In genomic region chr2:31239203-31239696, GRCm38 (mm10) we compare ENCODE assay signal across 7 mouse cellular contexts. TPM values are rescaled to one million over a fixed set of nuclear protein-coding genes. Genes with fewer than 3 reads are reported as not detected.
DNase-seq lines count a peak whose midpoint lies in the region; ATAC-seq and TF ChIP-seq lines count a peak whose summit lies in the region.

No protein-coding gene starts in this region.

- peak; percentile 62; the same call in 1 of the 2 replicates for ATAC-seq in liver, embryonic 14.5 days (ENCODE audit: insufficient read depth)
- 0 out of 2 replicates have a peak, but pooled peaks have one; percentile 25 for ATAC-seq in neural tube, embryonic 15.5 days (ENCODE audit: low FRiP score)

- H3K4me2 ChIP-seq in liver, embryonic 14.5 days (ENCODE audit: low read depth) = peak overlapping the region; percentile 52
- H3K4me2 ChIP-seq in neural tube, embryonic 15.5 days = peak overlapping the region; percentile 44

- H3K9me3 ChIP-seq in hindbrain, embryonic 10.5 days = no peaks in the 10 kb centered on the region
- no peaks in the 10 kb centered on the region for H3K9me3 ChIP-seq in liver, embryonic 14.5 days (ENCODE audit: control insufficient read depth, low read length)
- H3K9me3 ChIP-seq in neural tube, embryonic 15.5 days (replicated peaks) = no peaks in the 10 kb centered on the region

- no peak overlapping the region for H3K9ac ChIP-seq in liver, embryonic 14.5 days (replicated peaks)
- no peak overlapping the region for H3K9ac ChIP-seq in neural tube, embryonic 15.5 days (replicated peaks)

- peak overlapping the region; percentile 62; the same call in 1 of the 2 replicates for H3K27ac ChIP-seq in hindbrain, embryonic 10.5 days
- no peak overlapping the region for H3K27ac ChIP-seq in liver, embryonic 14.5 days
- H3K27ac ChIP-seq in neural tube, embryonic 15.5 days (replicated peaks) = no peak overlapping the region

- H3K4me1 ChIP-seq in hindbrain, embryonic 10.5 days (replicated peaks) = peaks cover 25% of the 10 kb centered on the region
- H3K4me1 ChIP-seq in liver, embryonic 14.5 days (replicated peaks; ENCODE audit: control insufficient read depth in 2 of 2, insufficient read depth in 2 of 2, low read length in 1 of 2) = no peaks in the 10 kb centered on the region
- peaks cover 9% of the 10 kb centered on the region for H3K4me1 ChIP-seq in neural tube, embryonic 15.5 days

- TF ChIP-seq EP300 in liver, embryonic 14.5 days (IDR thresholded peaks at IDR 0.05; ENCODE audit: low read depth) = no peak

- peak overlapping the region; percentile 38 for H3K4me3 ChIP-seq in hindbrain, embryonic 10.5 days
- H3K4me3 ChIP-seq in liver, embryonic 14.5 days (ENCODE audit: insufficient read depth in 1 of 2, low read depth in 2 of 2, low read length in 2 of 2) = peak overlapping the region; percentile 27
- 0 out of 2 replicates have a peak overlapping the region, but pooled peaks have one; percentile 6 for H3K4me3 ChIP-seq in neural tube, embryonic 15.5 days (replicated peaks)

- 32% methylated on average over 23 of the region's 23 CpGs for WGBS in hindbrain, embryonic 10.5 days
- WGBS in liver, embryonic 14.5 days (ENCODE audit: insufficient replicate concordance) = 23% methylated on average over 23 of the region's 23 CpGs
- 27% methylated on average over 23 of the region's 23 CpGs for WGBS in neural tube, embryonic 15.5 days

- H3K36me3 ChIP-seq in hindbrain, embryonic 10.5 days = no peaks in the 10 kb centered on the region
- no peaks in the 10 kb centered on the region for H3K36me3 ChIP-seq in liver, embryonic 14.5 days (replicated peaks; ENCODE audit: control insufficient read depth, insufficient read depth, low read depth)
- no peaks in the 10 kb centered on the region for H3K36me3 ChIP-seq in neural tube, embryonic 15.5 days

- peak; percentile 53 for TF ChIP-seq CTCF in liver, embryonic 14.5 days (IDR thresholded peaks at IDR 0.05; ENCODE audit: low read depth)

- peak; percentile 40 for DNase-seq in 416B (ENCODE audit: low read depth)
- DNase-seq in A20 (ENCODE audit: low read depth, low spot score) = peak; percentile 98
- peak; percentile 43 for DNase-seq in cerebellum, adult 8-10 months
- DNase-seq in hindbrain, embryonic 10.5 days (ENCODE audit: low spot score) = peak; percentile 46
- peak; percentile 37 to 46 (median 39) for DNase-seq in liver, embryonic 14.5 days (ENCODE audit: low read depth in 3 of 3, low spot score in 3 of 3)
- DNase-seq in urinary bladder, postnatal 10 days (ENCODE audit: low spot score) = no peak

- peaks cover 26% of the 10 kb centered on the region for H3K27me3 ChIP-seq in hindbrain, embryonic 10.5 days (ENCODE audit: insufficient read depth, poor library complexity, severe bottlenecking)
- H3K27me3 ChIP-seq in liver, embryonic 14.5 days (ENCODE audit: control insufficient read depth, insufficient read depth, low read length) = peaks cover 7% of the 10 kb centered on the region
- peaks cover 4% of the 10 kb centered on the region; the same call in 1 of the 2 replicates for H3K27me3 ChIP-seq in neural tube, embryonic 15.5 days (replicated peaks)

RNA-seq across cellular contexts. Expression of gene Ncs1, which starts 6.4 kb away (rescaled TPM):
- 49.7 and 65.9 TPM in 2 replicates for polyA plus RNA-seq in hindbrain, embryonic 10.5 days (2016; fragmentation: Nextera tagmentation; extraction: Ambion mirVana)
- 0.37 and 0.42 TPM in 2 replicates for polyA plus RNA-seq in liver, embryonic 14.5 days (2012; rRNA removed)
- 0.97 and 1.4 TPM in 2 replicates for polyA plus RNA-seq in liver, embryonic 14.5 days (2014; fragmentation: Nextera tagmentation; extraction: Ambion mirVana)
- polyA plus RNA-seq in neural tube, embryonic 15.5 days (2015; fragmentation: Nextera tagmentation; extraction: Ambion mirVana) = 145 and 179 TPM in 2 replicates

Comparison
In these comparisons a context has a peak if more than half of its experiments do, and no peak if none do; other contexts are left out.
1. RNA of gene Ncs1, which starts 6.4 kb away (polyA plus RNA-seq): 145 to 179 TPM in neural tube, embryonic 15.5 days and 49.7 to 65.9 TPM in hindbrain, embryonic 10.5 days; 0.37 to 1.4 TPM in liver, embryonic 14.5 days; every median in the first group is over 10 times any median in the second.
2. Peak in every context shown above with its lines, with median percentiles within 50 percentile points of each other: H3K4me3 ChIP-seq.